Mouse (Mus musculus) limb, embryonic 14.5 days (tissue): ENCODE data around the gene Gm17455. TPM values are rescaled to one million over a fixed set of nuclear protein-coding genes. Genes with fewer than 3 reads are reported as not detected.
A peak's percentile ranks its signal among the peaks of the same experiment; 100 is the strongest.

Experiments used
- ATAC-seq: fragments of 200-750 bp; cut with Nextera tagmentation; 2 replicates; pipeline ENCODE4 v1.8.0; 2017; ENCODE audit warnings: low read depth, moderate number of reproducible peaks, moderate TSS enrichment; ENCODE audit not compliant: low FRiP score
- DNase-seq: peaks from one replicate; pipeline ENCODE4 v3.0.0-alpha.2; 2015; ENCODE audit warnings: low spot score
- H3K27ac ChIP-seq: fragments of 300-500 bp; sonication (generic); replicated peaks from 2 replicates; pipeline ENCODE4 v1.5.1; 2014; ENCODE audit warnings: low read depth, mild to moderate bottlenecking, low read length, moderate library complexity, mixed read lengths
- H3K27me3 ChIP-seq: fragments of 300-500 bp; sonication (generic); 2 replicates; pipeline ENCODE4 v1.6.1; 2014; ENCODE audit warnings: low read length, mixed read lengths; ENCODE audit not compliant: control insufficient read depth, insufficient read depth
- H3K36me3 ChIP-seq: fragments of 300-500 bp; sonication (generic); 2 replicates; pipeline ENCODE4 v1.6.1; 2014; ENCODE audit warnings: mild to moderate bottlenecking, low read length, moderate library complexity, mixed read lengths; ENCODE audit not compliant: control insufficient read depth, insufficient read depth
- H3K4me1 ChIP-seq: fragments of 300-500 bp; sonication (generic); 2 replicates; pipeline ENCODE4 v1.6.1; 2014; ENCODE audit warnings: antibody characterized with exemption, low read length, mixed read lengths; ENCODE audit not compliant: control insufficient read depth, insufficient read depth
- H3K4me2 ChIP-seq: fragments of 300-500 bp; sonication (generic); replicated peaks from 2 replicates; pipeline ENCODE4 v1.6.1; 2014; ENCODE audit warnings: low read depth, mild to moderate bottlenecking, low read length, moderate library complexity; ENCODE audit not compliant: severe bottlenecking
- H3K4me3 ChIP-seq: fragments of 300-500 bp; sonication (generic); replicated peaks from 2 replicates; pipeline ENCODE4 v1.5.1; 2014; ENCODE audit warnings: low read length
- H3K9ac ChIP-seq: fragments of 300-500 bp; sonication (generic); 2 replicates; pipeline ENCODE4 v1.6.1; 2014; ENCODE audit warnings: mild to moderate bottlenecking, low read depth, low read length, moderate library complexity; ENCODE audit not compliant: severe bottlenecking
- H3K9me3 ChIP-seq: fragments of 300-500 bp; sonication (generic); 2 replicates; pipeline ENCODE4 v1.6.1; 2016; ENCODE audit warnings: low read length; ENCODE audit not compliant: control insufficient read depth
- POLR2A ChIP-seq: fragments of 200-500 bp; IDR thresholded peaks from 2 replicates; pipeline ENCODE4 v1.8.0; 2012; ENCODE audit warnings: inconsistent platforms, mild to moderate bottlenecking, moderate library complexity, borderline replicate concordance; ENCODE audit not compliant: insufficient read depth, insufficient read length; ENCODE audit errors: extremely low read depth
- WGBS: fragments of 180-500 bp; shearing (Covaris S2); extraction: QIAGEN DNeasy Blood & Tissue Kit; methylation state at CpG from one replicate; pipeline ENCODE4 v1.1.7; 2014; 5-methylcytosine and 5-hydroxymethylcytosine counted together
- polyA plus RNA-seq, 2 experiments: library from polyadenylated mRNA; depleted of rRNA in 1 of 2; stranded (reverse) in 1 of 2; unstranded in 1 of 2; fragments of >200 nt; fragmentation: Nextera tagmentation in 1 of 2; extraction: Ambion mirVana in 1 of 2; gene quantifications; 2 replicates each; pipeline versions ENCODE4 v1.2.1 to v1.2.3; 2012 to 2014

The Gm17455 gene
- polyA plus RNA-seq, 2 experiments: 0.96 to 2.8 TPM

DNA sequence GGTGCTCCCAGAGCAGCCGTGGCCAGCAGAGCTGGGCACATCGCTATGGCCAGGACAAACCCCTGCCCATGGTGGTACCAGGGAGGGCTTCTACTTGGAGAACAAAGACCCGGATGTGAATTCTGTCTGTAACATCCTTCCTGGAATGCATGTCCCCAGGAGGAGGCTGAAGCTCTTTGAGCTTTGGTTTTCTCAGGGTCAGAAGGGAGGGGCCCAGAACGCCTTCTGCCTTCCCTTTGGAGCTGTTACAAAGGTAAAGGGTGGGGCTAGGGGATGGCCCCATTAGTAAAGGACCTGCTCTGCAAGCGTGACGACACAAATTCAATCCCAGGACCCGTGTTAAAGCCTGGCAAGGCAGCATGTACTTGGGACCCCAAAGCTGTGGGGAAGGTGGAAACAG is 23.2 kb downstream of the Gm17455 start:
- Histone ChIP-seq H3K27me3 (no peaks in the 10 kb centered on the region), H3K9me3 (peaks cover 10% of the 10 kb centered on the region; the same call in 1 of the 2 replicates), H3K36me3 (no peaks in the 10 kb centered on the region), H3K4me2 (no peak overlapping the region), H3K4me3 (no peak overlapping the region), H3K4me1 (no peaks in the 10 kb centered on the region), H3K27ac (no peak overlapping the region), H3K9ac (no peak overlapping the region)
- 66% methylated on average over 7 of the region's 7 CpGs for WGBS
- ATAC-seq (no peak), DNase-seq (no peak)
- no peak for TF ChIP-seq POLR2A

DNA sequence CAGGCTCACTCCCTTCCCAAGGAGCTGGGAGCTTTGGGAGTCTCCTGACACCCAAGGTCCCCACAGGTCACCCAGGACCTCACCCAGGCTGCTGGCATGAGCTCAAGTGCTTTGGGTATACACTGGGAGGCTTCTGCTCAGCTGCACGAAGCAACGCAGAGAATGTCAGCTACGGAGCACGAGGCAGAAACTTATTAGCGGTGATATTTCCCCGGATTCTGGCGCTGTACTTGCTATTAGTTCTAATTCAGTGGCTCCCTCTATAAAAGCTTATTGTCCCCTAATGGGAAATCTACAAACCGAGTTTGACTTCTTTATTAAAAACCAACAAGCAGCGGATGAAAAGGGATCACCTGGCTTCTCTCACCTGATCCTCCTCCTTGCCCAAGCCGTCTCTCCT is 30.5 kb downstream of the Gm17455 start:
- Histone ChIP-seq H3K9ac (no peak overlapping the region), H3K27ac (no peak overlapping the region), H3K4me2 (no peak overlapping the region), H3K27me3 (no peaks in the 10 kb centered on the region), H3K36me3 (no peaks in the 10 kb centered on the region), H3K4me1 (no peaks in the 10 kb centered on the region), H3K4me3 (no peak overlapping the region), H3K9me3 (peaks cover 7% of the 10 kb centered on the region; the same call in 1 of the 2 replicates)
- TF ChIP-seq POLR2A: no peak
- DNase-seq (no peak), ATAC-seq (no peak)
- 67% methylated on average over 10 of the region's 10 CpGs for WGBS

DNA sequence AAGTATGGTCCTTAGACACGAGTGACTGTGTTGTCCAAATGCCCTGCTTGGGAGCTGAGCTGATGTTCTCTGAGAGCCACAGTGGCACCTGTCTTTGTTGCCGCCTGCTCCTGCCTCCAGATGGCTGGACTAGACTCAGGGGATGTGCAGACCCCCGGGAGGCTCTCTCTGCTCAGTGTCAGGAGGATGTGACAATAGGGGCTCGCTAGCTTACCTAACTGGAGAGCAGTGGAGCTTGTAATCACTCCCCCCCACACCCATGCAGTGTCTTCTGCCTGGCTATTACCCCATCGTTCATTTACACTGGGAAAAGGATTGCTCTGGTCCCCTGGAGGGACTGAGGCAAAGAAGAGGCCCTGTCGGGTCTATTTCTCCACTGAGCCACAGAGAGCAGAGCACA is 31.1 kb downstream of the Gm17455 start:
- no peak overlapping the region for H3K4me3 ChIP-seq
- H3K4me1 ChIP-seq: no peaks in the 10 kb centered on the region
- peaks cover 1% of the 10 kb centered on the region; the same call in 1 of the 2 replicates for H3K9me3 ChIP-seq
- no peaks in the 10 kb centered on the region for H3K27me3 ChIP-seq
- H3K36me3 ChIP-seq: no peaks in the 10 kb centered on the region
- 66% methylated on average over 6 of the region's 6 CpGs for WGBS
- DNase-seq (no peak), ATAC-seq (no peak)
- no peak overlapping the region for H3K4me2 ChIP-seq
- no peak overlapping the region for H3K9ac ChIP-seq
- no peak overlapping the region for H3K27ac ChIP-seq
- TF ChIP-seq POLR2A: no peak

DNA sequence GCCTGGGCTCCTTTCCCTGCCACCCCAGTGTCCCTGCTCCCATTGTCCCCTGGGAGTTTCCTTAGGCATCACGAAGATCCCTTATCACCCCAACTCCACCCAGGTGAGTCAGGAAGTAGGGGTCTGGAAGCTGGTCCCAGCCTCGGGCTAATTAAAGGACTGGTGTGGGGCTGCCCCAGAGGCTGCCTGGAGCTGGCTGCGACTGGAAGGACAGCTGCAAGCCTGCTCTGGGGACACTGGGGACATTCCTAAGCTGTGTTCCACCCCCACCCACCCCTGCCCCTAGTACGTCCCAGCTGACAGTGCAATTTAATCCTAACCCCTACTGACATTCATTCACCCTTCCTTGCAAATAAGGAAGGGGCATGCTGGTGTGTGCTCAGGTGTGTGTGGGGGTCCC is 33.2 kb downstream of the Gm17455 start:
- no peak for TF ChIP-seq POLR2A
- 18% methylated on average over 4 of the region's 4 CpGs for whole genome bisulfite sequencing

DNA sequence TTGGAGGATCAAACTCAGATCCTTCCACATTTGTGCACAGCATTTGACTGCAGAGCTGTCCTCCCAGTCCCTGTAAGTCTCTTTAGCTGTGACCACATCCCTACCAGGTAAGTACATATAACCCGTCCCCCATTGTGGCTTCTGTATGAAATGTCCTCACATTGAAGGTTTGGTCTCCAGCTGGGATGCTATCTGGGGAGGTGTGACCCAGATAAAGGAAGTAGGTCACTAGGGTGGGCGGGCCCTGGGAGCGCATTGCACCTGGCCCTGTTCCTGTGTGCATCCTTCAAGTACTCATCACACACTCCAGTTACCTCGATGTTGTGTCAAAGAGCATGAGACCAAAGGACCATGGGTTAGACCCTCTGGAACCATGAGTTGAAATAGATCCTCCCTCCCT is 42.8 kb downstream of the Gm17455 start:
- Histone ChIP-seq H3K9me3 (no peaks in the 10 kb centered on the region), H3K4me3 (no peak overlapping the region), H3K36me3 (no peaks in the 10 kb centered on the region), H3K4me1 (no peaks in the 10 kb centered on the region), H3K9ac (no peak overlapping the region), H3K27me3 (no peaks in the 10 kb centered on the region), H3K27ac (no peak overlapping the region), H3K4me2 (no peak overlapping the region)
- 78% methylated on average over 4 of the region's 4 CpGs for WGBS
- TF ChIP-seq POLR2A: no peak
- ATAC-seq: no peak
- DNase-seq: no peak

More for the DNA sequence above, 33.2 kb downstream of the Gm17455 start:
- no peak overlapping the region for H3K9ac ChIP-seq
- H3K36me3 ChIP-seq: no peaks in the 10 kb centered on the region
- no peaks in the 10 kb centered on the region for H3K9me3 ChIP-seq
- ATAC-seq (peak; percentile 41; the same call in 1 of the 2 replicates), DNase-seq (no peak)
- H3K27ac ChIP-seq: no peak overlapping the region
- H3K4me3 ChIP-seq: no peak overlapping the region
- no peaks in the 10 kb centered on the region for H3K4me1 ChIP-seq
- H3K27me3 ChIP-seq: no peaks in the 10 kb centered on the region
- no peak overlapping the region for H3K4me2 ChIP-seq

DNA sequence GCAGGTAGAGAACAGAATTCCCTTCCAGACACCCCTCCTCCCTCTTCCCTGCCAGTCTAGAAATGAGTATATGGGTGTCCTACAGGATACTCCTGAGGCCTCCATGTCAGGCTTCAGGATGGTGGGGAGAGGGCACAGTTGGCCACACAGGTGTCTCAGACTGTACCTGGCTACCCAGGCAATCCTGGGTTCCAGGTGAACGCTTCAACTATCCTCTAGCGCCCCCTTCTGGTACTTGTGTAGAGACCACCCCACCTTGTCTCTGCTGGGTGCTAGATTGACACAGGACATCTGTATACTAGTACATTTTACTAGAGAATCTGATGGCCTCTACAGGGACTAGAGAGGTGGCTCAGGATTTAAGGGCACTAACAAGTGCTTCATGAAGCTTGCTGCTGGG is 43.6 kb downstream of the Gm17455 start:
- H3K27ac ChIP-seq: no peak overlapping the region
- H3K9me3 ChIP-seq: no peaks in the 10 kb centered on the region
- no peaks in the 10 kb centered on the region for H3K4me1 ChIP-seq
- no peak overlapping the region for H3K4me2 ChIP-seq
- no peak for ATAC-seq
- no peak for TF ChIP-seq POLR2A
- no peak overlapping the region for H3K9ac ChIP-seq
- no peak for DNase-seq
- H3K4me3 ChIP-seq: no peak overlapping the region
- WGBS: 5% methylated on average over 2 of the region's 2 CpGs
- H3K36me3 ChIP-seq: no peaks in the 10 kb centered on the region
- no peaks in the 10 kb centered on the region for H3K27me3 ChIP-seq
